Mouse (Mus musculus): Measurements from ENCODE around the gene Nisch.

The Nisch gene

DNA sequence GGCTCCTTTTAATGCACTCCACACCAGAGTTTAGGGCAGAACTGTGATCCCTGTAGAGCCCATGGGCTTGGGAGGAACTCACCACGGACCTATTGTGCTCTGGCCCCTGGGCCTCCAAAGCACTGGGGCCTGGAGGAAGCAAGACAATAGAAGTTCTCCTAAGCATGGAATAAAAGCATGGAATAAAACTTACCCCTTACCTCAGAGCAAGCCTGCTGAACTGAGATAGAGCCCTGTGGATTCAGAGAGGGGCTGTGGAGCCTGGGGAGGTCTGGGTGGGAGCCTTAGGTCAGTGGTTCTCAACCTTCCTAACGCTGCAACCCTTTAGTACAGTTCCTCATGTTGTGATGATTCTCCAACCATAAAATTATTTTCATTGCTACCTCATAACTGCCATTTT is at the start of gene Nisch:
Nisch (minus strand) TSS at position 101 of the 400 bp plus-strand sequence.
- DNase-seq (ENCODE audit: low read depth), result no peak

DNA sequence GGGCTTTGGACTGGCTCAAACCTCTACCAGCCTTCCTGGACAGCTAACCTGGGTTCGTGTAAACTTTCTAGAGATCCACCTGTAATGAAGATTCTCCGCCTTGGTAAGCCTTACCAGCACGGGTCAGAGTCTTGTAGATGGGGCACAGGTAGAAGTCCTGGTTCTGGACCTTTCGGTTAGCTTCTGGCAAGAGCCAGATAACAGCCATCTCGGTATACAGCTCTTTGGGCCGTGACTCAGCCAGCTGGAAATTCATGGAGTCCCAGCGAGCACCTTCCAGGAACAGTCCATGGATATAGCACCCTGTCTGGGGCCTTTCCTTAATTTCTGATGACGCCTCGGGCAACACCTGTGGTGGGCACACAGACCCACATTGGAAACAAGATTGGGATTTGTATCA is 44.2 kb upstream of the Nisch start:
- DNase-seq (ENCODE audit: low read depth), result no peak

DNA sequence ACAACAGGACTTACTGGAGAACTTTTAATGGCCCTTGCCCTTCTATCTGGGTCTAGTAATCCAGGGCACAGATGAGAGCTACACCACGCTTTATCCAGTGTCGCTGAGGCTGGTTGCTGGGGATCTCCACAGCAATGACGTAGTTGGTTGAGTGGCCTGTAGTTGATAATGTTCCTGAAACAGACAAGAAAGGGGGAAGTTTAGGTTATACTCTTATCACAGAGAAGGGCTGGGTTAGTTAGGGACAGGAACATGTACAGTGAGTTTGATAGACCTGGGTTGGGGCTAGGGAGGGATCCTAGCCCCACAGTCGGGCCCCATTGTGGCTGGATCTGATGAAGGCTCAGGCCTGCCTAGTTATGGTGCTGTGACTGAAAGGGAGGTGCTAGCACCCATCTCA is 43.6 kb upstream of the Nisch start:
- DNase-seq (ENCODE audit: low read depth), result no peak

DNA sequence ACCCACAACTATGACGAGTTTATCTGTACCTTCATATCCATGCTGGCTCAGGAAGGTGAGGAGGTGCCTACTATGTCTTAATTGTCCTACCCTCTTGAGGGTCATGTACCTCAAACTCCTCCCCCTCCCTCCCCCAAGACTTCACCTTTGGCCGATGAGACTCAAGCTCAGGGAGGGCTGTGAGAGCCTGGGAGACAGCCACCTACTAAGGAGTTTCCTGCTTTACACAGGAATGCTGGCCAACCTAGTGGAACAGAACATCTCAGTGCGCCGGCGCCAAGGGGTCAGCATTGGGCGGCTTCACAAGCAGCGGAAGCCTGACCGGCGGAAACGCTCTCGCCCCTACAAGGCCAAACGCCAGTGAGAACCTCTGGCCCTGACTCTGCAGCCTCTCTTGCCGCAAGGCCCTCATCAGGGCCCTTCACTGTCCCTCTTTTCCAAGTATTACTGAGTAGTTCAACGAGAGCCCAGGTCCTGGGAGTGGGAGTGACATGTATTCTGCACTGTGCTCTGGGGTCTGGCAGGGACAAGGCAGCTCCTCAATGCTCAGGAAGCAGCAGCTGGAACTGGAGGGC is 41.8 kb upstream of the Nisch start:
- DNase-seq (ENCODE audit: low read depth), result no peak

DNA sequence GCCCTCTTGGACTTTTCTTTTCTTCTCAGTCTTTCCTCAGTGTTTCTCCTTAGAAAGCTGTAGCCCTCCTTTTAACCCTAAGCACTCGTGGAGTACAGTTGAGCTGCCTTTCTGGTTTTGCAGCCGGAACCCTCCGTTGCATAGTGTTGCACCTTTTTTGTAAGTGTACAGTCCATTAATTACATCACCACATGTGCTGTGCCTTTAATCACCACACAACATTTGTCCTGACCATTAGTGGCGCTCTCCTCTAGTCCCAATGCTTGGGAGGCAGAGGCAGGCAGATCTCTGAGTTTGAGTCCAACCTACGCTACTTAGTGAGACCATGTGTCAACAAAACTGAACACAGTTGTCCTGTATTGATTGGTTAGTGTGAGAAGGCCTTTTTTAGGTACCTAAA is 35.3 kb upstream of the Nisch start:
- no peak for DNase-seq (ENCODE audit: low read depth)

DNA sequence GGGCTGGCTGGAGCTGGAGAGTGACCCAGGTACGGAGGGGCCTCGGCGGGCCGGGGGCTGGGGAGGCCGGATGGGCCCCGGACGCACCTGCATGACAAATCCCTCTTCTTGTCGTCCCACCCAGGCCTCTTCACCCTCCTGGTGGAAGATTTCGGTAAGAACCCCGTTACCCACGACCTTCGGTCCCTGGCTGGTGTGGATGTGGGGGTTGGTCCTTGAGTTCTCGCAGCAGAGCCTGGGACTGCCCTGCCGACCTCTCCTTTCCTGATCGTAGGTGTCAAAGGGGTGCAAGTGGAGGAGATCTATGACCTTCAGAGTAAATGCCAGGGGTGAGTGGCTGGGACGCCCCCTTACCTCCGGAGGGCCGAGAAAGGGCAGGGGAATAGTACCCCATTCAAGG is 34.9 kb upstream of the Nisch start:
- no peak for DNase-seq (ENCODE audit: low read depth)

DNA sequence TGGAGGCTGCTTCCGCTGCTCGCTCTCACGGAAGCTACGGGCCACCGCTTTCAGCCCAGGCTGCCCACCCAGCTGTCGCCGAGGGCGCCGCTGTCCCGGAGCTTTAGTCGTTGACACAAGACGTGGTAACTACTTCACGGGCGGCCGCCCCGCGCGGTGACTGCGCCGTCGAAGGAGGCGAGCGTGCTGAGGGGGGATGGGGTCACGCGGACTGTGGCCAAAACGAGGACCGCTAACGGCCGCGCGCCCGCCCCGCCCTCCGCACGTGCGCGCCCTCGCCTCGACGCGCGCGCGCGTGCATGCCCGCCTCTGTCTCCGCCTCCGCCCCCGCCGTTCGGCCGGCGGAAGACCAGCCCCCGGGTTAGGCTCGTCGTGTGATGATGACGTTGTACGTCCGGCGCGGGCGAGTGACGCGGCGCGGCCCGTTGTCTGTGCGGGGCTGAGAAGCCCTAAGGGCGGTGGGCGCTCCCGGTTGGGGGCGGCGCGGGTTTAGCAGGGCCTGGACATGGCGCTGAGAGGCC is 34.4 kb upstream of the Nisch start, which contains the start of the genes Phf7 and Bap1:
Phf7 (minus strand) TSS at position 234 of the 521 bp plus-strand sequence.
Bap1 (plus strand) TSS at position 367 of the 521 bp plus-strand sequence.
- DNase-seq (ENCODE audit: low read depth), result peak; percentile 67

DNA sequence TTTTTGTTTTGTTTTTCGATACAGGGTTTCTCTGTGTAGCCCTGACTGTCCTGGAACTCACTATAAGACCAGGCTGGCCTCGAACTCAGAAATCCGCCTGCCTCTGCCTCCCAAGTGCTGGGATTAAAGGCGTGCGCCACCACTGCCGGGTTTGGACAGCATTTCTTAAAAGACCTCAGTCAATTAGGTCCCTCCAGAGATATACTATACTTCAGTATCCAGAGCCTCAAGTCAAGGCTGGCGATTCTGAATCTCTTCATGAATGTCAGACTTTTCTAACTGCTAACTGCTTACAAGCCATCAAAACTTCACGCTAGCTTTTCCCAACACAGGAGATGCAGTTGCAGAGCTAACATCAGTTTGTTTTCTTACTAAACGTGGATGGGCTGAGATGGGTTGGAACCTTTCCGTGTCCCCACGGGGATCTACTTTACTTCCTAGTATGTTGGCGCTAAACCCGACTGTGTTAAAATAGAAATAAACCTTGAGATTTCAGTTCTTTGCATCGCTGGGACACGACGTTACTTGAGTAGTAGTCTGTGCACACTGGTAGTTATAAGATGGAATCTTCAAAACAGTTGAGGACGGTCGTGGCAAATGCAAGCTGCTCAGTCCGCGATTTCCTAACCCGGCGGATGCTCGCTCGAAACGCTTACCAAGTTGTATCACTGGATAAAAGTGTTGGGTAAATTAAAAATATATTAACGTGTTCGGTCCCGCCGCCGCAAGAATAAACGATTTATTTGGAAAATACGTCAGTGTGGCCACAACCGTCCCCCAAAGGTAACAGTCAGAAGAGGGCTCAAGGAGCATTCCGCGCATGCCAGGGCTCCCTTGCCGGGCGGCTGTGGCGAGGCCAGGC is 33.7 kb upstream of the Nisch start:
- no peak for DNase-seq (ENCODE audit: low read depth)

DNA sequence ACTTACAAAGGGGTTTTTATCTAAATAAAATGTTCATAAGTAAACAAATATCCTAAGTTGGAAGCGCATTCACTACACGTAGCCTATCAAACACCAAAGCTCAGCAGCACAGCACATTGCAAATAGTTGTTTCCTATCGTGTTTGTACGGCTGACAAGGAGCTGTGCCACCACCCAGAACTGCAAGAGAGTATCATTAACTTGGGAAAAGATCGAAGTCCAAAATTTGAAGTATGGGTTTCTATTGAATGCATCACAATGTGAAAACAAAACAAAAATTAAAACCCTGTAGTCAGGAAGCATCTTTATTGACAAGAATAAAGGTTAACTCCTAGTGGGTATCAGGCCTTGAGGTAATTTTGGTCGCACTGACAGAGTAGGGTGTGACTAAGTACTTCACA is 31.6 kb upstream of the Nisch start:
- DNase-seq (ENCODE audit: low read depth), result no peak

DNA sequence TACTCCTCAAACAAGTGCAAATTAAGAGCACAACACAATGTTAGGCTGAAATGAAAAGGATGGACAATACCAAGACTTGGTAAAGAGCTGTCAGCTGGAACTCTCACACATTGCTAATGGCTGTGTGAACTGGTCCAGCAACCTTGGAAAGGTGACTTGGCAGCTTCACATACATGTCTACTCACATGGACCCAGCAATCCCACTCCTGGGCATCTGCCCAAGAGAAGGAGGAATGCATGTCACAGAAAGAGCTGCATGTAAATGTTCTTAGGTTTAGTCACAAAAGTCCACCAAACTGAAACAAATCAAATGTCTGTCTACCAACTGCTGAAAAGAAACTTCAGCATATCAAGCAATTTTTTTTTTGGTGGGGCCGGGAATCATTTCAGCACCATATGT is 29.2 kb upstream of the Nisch start:
- no peak for DNase-seq (ENCODE audit: low read depth)

DNA sequence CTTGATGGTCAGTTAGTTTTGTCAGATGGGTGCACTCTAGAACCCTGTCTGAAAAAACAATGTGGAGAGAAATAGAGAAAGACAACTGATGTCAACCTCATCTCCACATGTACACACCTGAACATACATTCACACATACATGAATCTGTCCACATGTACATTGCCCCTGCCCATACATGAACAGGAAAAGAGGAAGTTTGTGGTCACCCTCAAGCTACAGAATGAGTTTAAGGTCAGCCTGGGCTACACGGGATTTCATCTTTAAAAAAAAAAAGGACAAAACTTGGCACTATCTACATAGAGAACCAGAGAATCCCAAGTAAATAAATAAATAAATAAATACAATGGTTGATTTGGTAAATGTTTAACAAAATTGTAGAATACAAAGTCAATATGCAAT is 28.0 kb upstream of the Nisch start:
- DNase-seq (ENCODE audit: low read depth), result no peak

DNA sequence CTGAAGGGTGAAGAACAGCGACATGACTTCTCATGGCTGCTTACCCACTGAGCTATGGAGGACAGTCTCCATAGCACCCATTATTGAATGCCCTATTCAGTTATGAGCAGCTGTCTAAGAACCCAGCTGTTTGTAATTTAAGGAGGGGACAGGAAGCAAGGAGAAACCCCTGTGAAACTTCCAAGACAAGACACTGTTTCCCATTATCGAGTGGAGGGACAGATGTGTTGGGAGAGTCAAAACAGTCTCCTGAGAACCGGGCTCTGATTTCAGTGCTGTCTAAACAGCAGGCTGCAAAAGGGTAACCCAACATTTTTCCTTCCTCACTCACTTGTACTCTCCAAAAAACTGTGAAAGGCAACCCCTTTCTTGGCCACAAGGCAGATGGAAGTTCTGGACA is 23.8 kb upstream of the Nisch start:
- DNase-seq (ENCODE audit: low read depth), result no peak

DNA sequence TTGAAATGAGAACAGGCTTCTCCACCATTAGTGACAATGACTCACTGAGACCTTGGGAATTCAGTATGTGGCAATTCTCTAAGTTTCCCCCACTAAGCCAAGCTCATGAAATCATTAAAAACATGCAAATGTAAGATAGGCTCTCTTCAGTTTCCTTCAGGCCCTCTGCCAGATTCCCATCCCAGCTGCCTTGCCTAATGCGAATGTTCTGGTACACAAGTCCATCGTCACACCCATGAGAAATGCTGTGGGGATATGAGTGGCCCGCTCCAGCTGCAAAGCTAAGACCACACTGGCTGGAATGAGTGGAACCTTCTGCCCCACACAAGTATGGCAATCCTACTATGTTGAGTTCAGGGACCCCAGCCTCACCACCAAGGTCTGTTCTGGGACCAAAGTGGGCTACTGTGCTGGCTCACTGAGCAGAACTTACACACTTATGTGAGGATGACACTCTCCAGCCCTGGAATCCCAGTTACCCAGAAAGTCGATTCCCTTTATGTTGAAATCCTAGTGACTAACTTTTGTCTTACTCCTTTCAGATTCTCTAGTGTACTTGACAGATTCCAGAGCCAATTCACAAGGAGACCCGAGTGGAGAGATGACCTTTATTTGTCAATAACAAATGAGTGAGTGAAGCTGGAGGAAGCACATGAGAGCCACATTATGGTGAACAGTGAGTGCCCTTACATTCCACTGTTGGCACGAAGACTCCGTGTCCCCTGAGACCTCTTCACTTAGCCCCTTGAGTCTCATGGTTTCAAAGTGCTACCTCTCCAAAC is 20.5 kb upstream of the Nisch start:
- DNase-seq (ENCODE audit: low read depth), result peak; percentile 43

DNA sequence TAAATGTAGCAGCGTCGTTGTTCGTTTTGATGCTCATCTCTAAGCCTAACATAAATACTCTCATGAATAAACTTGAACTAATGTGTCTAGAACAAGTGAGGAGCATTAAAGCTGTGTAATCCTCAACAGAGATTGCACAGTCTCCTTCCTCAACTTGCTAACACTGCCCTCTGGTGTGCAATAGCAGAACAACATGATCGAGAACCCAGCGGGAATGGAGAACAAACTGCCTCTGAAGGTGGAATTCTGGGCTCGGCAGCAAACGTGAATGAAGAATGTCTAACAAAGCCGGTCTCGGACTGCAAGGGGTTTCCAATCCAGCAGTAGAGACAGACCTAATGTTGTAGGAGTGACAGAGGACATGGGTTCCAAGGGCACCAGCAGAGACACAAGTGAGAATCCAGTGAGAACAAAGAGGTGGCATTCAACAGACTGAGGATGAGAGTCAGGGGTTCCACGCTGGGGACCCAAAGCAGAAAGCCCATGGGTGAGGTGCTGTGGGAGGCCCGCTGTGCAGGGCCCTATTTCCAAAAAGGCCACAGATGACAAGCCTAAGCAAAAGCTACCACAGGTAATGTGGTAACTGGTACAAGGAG is 17.3 kb upstream of the Nisch start:
- no peak for DNase-seq (ENCODE audit: low read depth)

DNA sequence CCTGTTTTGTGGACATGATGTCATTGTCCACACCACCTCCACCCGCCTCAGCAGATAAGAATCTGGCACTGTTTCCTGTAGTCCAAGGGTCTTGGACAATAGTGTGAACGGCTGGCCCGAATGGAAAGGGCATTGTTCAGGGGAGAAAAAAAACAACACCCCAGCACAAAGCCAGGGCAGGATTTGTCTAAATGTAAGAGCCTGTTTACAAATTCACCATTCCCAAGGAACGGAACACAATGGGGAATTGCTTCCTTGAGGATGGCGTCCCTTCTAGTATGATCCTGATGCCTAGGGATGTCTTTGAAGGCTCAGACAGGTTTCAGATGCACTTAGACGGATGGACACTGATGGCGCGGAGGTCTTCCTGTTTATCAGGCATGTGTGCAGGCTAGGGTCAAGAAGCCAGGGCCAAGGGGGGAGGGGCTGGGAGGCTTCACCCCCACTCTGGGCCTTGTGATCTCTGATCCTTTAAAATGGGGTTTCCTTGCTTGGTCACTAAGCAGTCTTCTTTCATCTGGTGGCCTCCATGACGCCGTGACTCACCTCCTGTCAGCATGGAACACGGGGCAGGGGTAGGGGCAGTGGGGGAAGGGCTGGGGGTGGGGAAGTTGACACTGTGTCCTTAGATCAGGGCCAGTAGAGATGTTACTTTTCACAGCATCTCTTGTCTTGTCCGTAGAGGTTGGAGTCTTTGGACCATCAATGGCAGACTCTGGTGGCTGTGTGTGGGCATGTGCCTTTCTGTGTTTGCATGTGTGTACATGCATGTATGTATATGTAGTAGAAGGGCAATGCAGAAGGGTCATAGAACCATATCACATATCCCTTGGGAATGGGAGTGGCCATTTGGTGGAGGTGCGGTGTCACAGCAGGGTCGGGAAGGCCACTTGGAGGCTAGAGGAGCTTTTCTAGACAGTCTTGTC is 16.6 kb upstream of the Nisch start:
- no peak for DNase-seq (ENCODE audit: low read depth)

DNA sequence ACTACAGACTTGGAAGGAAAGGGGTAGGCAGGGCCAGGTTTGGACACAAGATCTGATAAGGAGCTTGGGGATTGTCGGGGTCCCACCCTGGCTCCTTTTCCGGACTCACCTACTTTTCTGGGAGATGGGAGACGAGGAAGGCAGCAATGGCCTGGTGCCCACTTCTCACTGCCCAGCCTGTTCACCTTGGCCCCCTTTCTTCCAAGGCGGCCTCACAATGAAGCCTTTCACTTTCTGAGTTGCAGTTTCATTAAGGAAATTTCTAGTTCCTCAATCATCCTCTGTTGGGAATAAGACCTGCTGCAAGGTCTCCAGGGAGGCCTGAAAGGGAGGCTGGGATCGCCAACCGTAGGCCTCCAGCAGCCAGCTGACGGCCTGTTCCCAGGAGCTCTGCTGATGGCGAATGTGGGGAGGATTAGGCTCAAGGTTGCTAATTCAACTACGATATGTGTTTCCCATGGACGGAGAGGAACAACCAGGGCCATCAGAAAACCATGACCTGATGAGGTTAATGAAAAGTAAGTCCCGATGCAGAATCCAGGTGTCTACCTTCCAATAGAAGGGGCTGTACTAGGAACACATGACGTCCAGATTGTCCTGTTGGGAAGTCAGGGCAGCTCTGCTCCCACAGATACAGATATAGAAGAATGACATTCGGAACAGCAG is 15.8 kb upstream of the Nisch start:
- DNase-seq (ENCODE audit: low read depth), result no peak

DNA sequence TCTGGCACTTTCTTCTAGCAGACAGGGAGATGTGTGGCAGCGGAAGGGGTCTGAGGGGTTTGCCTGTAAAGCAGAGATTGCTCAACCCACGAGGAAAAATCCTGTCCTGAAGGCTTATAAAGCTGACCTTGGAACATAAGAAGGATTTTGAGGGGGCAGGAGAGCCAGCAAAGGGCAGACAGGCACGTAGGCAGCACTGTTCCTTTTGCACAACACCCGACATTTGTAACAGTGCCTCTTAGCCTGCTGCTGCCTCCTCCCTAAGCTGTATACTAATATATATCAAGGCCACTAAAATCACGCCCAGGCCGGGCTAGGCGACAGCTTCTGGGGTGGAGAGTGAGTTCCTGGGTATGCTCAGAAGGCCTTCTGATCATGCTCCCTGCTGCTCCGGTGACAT is 13.7 kb upstream of the Nisch start:
- DNase-seq (ENCODE audit: low read depth), result no peak

DNA sequence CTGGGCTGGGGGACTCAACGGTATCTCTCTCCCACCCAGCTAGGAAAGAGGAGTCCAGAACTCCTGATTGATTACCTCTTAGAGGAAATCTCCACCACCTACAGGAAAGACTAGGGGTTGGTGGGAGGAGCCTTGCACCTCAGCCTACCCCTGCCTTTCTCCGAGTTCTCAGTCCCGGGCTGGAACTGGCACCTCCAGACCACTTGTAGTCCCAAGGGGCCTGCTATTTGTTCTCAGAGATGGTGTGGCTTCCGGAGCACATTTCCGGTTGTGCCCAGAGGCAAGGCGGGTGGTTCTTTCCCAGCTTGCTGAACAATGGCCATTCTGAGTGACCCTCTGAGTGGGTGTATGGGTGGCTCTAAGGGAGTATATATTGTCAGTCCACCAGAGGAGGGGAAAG is 11.5 kb upstream of the Nisch start:
- no peak for DNase-seq (ENCODE audit: low read depth)

DNA sequence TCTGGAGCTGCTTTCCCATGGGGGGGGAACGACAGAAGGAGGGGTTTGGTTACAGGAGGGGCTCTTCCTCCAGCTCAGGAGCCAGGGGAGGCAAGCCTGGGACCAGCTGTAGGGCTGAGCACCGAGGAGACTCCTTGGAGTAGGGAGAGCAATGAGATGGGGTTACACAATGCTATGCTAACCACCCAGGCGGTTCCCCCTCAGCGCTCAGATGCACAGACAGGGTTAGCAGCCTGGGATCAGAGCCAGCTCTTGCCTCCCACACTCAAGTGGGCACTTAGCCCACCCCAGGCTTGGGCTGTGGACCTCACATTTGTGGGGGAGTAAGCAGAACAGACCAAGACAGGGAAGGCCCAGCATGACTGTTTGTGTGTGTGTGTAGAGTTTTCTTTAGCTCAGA is 10.2 kb upstream of the Nisch start:
- DNase-seq (ENCODE audit: low read depth), result peak; percentile 60

DNA sequence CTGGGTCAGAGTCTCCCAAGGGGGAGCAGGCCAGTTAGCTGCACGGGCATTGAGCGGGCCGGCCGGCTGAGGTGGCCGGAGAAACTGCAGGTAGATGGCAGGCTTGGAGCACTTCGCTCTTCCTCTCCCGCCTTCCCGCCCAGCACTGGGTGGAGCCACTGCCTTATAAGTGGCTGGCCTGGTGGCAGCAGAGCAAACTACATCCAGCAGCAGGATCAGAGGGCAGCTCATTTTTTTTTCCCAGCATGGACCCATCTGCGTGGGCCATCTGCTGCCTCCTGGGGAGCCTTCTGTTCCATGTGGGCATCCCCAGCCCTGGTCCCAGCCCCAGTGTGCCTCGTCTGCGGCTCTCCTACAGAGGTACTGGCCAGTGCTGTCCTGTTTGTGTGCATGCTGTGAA is 920 bp upstream of the Nisch start, which contains the start of gene Sema3g:
Sema3g (plus strand) TSS at position 195 of the 400 bp plus-strand sequence.
- no peak for DNase-seq (ENCODE audit: low read depth)

Data from fibroblast of lung, adult 2 months (primary cell).